Mouse (Mus musculus): Measurements from ENCODE around the gene Rngtt. TPM values are rescaled to one million over a fixed set of nuclear protein-coding genes. Genes with fewer than 3 reads are reported as not detected.

The Rngtt gene
- polyA plus RNA-seq (2012; ENCODE audit: insufficient read depth, insufficient read length, low replicate concordance, missing spikeins), result not detected in 2 replicates

DNA sequence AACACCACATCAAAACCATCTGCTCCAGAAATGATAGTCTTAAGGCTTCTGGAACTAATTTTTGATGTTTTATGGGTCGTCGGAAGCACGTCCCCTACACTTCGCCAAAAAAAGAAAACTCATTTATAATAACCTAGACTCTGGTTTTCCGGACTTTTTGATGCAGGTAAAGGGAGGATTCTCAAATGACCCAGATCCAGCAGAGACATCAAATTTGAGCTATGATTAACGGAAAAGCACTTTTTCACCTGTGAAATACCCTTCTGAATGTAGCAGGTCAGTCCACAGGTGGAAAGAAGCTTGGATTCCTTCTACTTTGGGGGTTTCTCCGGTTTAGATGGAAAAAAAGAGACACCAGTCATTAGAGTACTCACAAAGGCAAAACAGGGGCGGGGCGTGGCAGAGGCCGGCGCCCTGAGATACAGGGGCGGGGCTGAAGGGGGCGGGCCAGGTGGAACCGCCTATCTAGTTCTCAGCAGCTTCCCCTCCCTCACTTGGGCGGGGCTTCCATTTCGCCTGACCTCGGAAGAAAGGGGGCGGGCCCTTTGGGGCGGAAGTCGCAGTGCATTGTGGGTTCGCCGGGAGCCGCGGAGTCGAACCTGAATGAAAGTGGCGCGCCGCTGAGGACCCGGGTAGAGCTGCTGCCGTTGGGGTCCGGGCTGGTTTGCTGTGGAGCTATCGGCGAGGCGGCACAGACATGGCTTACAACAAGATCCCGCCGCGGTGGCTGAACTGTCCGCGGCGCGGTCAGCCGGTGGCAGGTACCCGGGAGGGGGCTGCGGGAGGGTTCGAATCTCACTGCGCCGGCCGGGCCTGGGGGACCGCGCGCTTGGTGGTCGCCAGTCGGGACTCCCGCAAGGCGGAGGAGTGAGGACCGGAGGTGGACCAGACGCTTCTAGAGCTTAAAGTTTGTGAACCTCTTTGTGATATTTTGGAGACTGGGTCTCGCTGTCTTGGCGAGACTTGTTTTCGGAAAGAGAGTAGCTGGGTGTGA, at the start of gene Rngtt:
Gene Rngtt (plus strand): TSS at position 548 of the 994 bp plus-strand sequence.
- no peaks in the 10 kb centered on the region for H3K4me1 ChIP-seq (ENCODE audit: control insufficient read depth, insufficient read depth, low read length)
- no peak within 1 kb of the TSS for H3K27ac ChIP-seq (ENCODE audit: insufficient read depth, low read depth, low read length)
- H3K4me3 ChIP-seq (ENCODE audit: insufficient read depth, low read depth, low read length), result peak within 1 kb of the TSS; percentile 73
- TF ChIP-seq POLR2A (IDR thresholded peaks at IDR 0.05; ENCODE audit: insufficient read depth, low read depth, low read length), result peak; percentile 49; the same call in 1 of the 2 replicates
- no peak for TF ChIP-seq CTCF (IDR thresholded peaks at IDR 0.05; ENCODE audit: insufficient read depth, low read depth, low read length)
- 2% methylated on average over 60 of the region's 60 CpGs for WGBS

DNA sequence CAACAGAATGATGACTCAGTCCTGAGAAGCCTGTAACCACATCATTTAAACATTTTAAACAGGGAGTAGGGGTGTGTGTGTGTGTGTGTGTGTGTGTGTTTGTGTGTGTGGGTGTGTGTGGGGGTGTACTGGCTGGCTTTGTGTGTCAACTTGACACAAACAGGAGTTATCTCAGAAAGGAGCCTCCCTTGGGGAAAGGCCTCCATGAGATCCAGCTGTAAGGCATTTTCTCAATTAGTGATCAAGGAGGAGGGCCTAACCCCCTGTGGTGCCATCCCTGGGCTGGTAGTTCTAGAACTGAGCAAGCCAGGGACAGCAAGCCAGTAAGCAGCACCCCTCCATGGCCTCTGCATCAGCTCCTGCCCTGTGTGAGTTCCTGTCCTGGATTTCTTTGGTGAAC, 49.8 kb upstream of the Rngtt start:
- H3K27ac ChIP-seq (ENCODE audit: insufficient read depth, low read depth, low read length), result no peak overlapping the region
- TF ChIP-seq CTCF (IDR thresholded peaks at IDR 0.05; ENCODE audit: insufficient read depth, low read depth, low read length), result no peak
- H3K4me3 ChIP-seq (ENCODE audit: insufficient read depth, low read depth, low read length), result no peak overlapping the region
- H3K4me1 ChIP-seq (ENCODE audit: control insufficient read depth, insufficient read depth, low read length), result peaks cover 7% of the 10 kb centered on the region

- no peak overlapping the region for H3K4me3 ChIP-seq (ENCODE audit: insufficient read depth, low read depth, low read length)
- H3K4me1 ChIP-seq (ENCODE audit: control insufficient read depth, insufficient read depth, low read length), result peaks cover 7% of the 10 kb centered on the region
- TF ChIP-seq POLR2A (IDR thresholded peaks at IDR 0.05; ENCODE audit: insufficient read depth, low read depth, low read length) (no peak), CTCF (IDR thresholded peaks at IDR 0.05; ENCODE audit: insufficient read depth, low read depth, low read length) (no peak)
- 23% methylated on average over 7 of the region's 7 CpGs for WGBS
- no peak overlapping the region for H3K27ac ChIP-seq (ENCODE audit: insufficient read depth, low read depth, low read length)
Measured at GRCm38 (mm10) chr4:33261311-33261753, 48.8 kb upstream of the Rngtt start.

- peaks cover 7% of the 10 kb centered on the region for H3K4me1 ChIP-seq (ENCODE audit: control insufficient read depth, insufficient read depth, low read length)
- H3K4me3 ChIP-seq (ENCODE audit: insufficient read depth, low read depth, low read length), result no peak overlapping the region
- TF ChIP-seq POLR2A (IDR thresholded peaks at IDR 0.05; ENCODE audit: insufficient read depth, low read depth, low read length), result no peak
- no peak for TF ChIP-seq CTCF (IDR thresholded peaks at IDR 0.05; ENCODE audit: insufficient read depth, low read depth, low read length)
- no peak overlapping the region for H3K27ac ChIP-seq (ENCODE audit: insufficient read depth, low read depth, low read length)
- 57% methylated on average over 1 of the region's 1 CpGs for WGBS
Measured at GRCm38 (mm10) chr4:33262897-33263296, 47.2 kb upstream of the Rngtt start.

DNA sequence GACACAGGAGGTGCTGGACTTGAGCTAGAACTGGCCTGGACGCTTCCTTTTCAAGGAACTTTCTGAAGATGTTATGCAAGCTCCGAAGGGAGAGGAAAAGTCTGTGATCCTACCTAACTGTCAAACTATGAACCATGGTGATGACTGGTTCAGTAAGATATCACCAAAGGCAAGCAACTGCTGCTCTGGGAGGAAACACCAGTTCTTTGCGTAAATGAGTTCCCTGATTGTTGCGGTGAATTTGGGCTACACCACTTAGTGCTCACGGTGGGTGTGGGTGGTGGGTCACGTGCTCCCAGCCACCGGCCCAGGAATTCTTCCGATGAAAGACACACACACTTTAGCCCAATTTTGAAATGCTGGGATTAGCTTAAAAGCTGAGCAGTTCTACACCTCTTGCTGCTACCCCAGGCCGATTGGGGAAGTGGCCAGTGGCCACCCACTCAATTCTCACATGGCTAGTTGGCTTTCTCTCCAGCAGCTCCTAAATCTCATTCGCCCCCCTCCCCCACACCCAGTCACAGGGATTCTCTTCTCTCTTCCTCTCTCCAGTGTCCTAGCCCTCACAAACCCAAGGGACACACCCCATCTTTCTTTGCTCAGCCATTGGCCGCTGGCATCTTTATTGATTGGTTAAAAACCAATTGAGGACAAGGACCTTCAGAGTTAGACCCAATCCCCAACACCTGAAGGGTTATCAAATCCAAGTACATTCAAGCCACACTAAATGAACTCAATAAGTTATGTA, 45.0 kb upstream of the Rngtt start:
- Histone ChIP-seq H3K27ac (ENCODE audit: insufficient read depth, low read depth, low read length) (no peak overlapping the region), H3K4me3 (ENCODE audit: insufficient read depth, low read depth, low read length) (no peak overlapping the region), H3K4me1 (ENCODE audit: control insufficient read depth, insufficient read depth, low read length) (peaks cover 7% of the 10 kb centered on the region)
- TF ChIP-seq CTCF (IDR thresholded peaks at IDR 0.05; ENCODE audit: insufficient read depth, low read depth, low read length), result no peak
- no peak for TF ChIP-seq POLR2A (IDR thresholded peaks at IDR 0.05; ENCODE audit: insufficient read depth, low read depth, low read length)
- WGBS, result 87% methylated on average over 11 of the region's 11 CpGs

- WGBS, result 91% methylated on average over 11 of the region's 11 CpGs
- TF ChIP-seq POLR2A (IDR thresholded peaks at IDR 0.05; ENCODE audit: insufficient read depth, low read depth, low read length), result no peak
- no peak for TF ChIP-seq CTCF (IDR thresholded peaks at IDR 0.05; ENCODE audit: insufficient read depth, low read depth, low read length)
- Histone ChIP-seq H3K4me1 (ENCODE audit: control insufficient read depth, insufficient read depth, low read length) (no peaks in the 10 kb centered on the region), H3K27ac (ENCODE audit: insufficient read depth, low read depth, low read length) (no peak overlapping the region), H3K4me3 (ENCODE audit: insufficient read depth, low read depth, low read length) (no peak overlapping the region)
Measured at GRCm38 (mm10) chr4:33270386-33271314, 39.5 kb upstream of the Rngtt start.

DNA sequence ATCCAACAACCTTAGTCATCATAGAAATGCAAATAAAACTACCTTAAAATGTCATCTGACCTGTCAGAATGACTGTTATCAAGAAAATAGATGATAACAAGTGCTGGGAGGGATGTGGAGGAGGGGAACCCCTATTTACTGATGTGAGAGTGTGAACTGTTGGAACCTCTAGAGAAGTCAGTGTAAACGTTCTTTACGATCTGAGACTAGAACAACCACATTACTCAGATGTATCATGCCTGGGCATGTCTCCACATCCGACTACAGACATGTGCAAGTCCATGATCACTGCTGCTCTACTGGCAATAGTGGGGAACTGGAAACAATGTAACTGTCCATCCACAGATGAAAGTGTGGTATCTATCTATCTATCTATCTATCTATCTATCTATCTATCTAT, 36.7 kb upstream of the Rngtt start:
- TF ChIP-seq POLR2A (IDR thresholded peaks at IDR 0.05; ENCODE audit: insufficient read depth, low read depth, low read length), result no peak
- no peak for TF ChIP-seq CTCF (IDR thresholded peaks at IDR 0.05; ENCODE audit: insufficient read depth, low read depth, low read length)
- 87% methylated on average over 3 of the region's 3 CpGs for WGBS
- no peak overlapping the region for H3K27ac ChIP-seq (ENCODE audit: insufficient read depth, low read depth, low read length)
- no peak overlapping the region for H3K4me3 ChIP-seq (ENCODE audit: insufficient read depth, low read depth, low read length)
- no peaks in the 10 kb centered on the region for H3K4me1 ChIP-seq (ENCODE audit: control insufficient read depth, insufficient read depth, low read length)

Data from olfactory bulb, adult 2 months (tissue).